Mouse (Mus musculus) adrenal gland, adult 2 months (tissue): ENCODE results near the gene Galnt14. TPM values are rescaled to one million over a fixed set of nuclear protein-coding genes. Genes with fewer than 3 reads are reported as not detected.

Experiments
- DNase-seq: peaks from one replicate; pipeline ENCODE4 v3.0.0; 2021
- polyA plus RNA-seq: library from polyadenylated mRNA; depleted of rRNA; stranded (reverse); fragments of >200 nt; gene quantifications from 2 replicates; pipeline ENCODE4 v1.2.3, GENCODE M21; 2012
- total RNA-seq, 2 experiments: library from RNA; stranded (reverse); gene quantifications; 2 replicates each; pipeline ENCODE4 v1.2.3; 2021

The Galnt14 gene
- total and polyA plus RNA-seq, 3 experiments: 1.4 to 1.9 (median 1.8) TPM

DNA sequence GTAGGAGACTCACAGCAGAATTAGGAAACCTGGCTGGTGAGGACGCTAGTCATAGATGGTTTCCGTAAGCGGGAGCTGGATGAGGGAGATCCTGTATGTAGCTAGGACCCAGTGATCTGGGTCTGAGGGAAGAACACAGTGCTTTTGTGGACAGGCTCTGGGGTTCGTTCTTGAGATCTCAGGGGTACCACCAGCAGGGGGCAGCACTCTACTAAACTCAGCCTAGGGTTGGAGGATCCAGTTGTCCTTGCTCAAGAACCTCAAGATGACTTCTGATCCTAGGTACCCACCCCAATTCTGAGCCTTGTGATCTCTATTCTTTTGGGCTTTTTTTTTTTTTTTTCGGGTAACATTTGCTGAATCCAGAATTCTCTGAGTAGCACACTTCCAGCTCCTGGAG, 137.8 kb downstream of the Galnt14 start:
- peak; percentile 63 for DNase-seq

DNA sequence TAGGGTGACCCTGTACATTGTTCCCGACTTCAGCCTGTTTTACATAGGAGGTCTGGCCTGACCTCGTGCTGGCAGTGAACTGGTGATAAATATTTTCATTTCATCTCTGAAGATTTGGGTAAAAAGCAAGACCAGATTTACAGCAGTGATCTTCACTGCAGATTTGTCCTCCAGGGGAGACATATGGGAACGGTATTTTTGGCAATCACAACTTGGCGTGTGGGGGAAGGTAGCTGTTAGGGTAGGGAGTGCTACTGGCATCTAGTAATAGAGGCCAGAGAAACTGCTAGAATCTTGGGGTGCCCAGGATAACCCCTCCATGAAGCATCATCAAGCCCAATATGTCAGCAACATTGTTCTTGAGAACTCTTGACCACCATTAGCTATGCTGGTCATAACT, 138.3 kb downstream of the Galnt14 start:
- no peak for DNase-seq

DNA sequence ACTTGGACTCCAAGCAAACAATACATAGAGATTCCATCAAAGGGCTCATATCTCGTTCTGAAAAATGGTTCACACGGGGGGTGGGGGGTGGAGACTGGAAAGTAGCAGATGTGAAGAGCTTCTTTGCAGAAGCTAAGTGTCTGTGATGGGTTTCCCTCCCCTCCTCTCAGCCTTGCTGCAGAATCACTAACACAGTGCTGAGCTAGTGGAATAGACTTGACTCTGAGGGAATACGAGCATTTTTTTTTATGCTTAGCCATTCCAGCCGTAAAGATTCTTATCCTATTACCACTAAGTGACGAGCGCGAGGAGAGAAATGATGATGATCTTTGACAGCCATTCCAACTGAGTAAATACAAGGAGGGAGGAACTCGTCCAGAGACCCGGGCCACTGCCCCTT, 142.0 kb downstream of the Galnt14 start:
- no peak for DNase-seq

DNA sequence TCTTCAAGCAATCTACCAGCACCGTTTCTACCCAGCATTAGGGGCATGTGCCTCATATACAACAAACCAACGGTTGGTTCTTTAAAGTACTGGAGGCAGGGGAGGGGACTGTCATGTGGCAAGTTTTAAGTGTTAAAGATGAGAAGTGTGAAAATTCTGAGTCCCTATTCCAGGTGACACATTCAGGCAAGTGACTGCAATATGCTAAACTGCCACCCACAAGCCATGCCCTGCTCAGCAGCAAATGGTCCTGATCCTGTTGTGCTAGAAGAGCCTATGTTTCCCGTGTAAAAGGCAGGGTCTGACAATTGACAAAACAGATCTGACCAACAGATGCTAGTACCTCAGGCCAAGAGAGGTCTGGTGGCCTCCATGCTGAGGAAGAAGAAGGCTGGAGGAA, 149.1 kb downstream of the Galnt14 start:
- DNase-seq: no peak

DNA sequence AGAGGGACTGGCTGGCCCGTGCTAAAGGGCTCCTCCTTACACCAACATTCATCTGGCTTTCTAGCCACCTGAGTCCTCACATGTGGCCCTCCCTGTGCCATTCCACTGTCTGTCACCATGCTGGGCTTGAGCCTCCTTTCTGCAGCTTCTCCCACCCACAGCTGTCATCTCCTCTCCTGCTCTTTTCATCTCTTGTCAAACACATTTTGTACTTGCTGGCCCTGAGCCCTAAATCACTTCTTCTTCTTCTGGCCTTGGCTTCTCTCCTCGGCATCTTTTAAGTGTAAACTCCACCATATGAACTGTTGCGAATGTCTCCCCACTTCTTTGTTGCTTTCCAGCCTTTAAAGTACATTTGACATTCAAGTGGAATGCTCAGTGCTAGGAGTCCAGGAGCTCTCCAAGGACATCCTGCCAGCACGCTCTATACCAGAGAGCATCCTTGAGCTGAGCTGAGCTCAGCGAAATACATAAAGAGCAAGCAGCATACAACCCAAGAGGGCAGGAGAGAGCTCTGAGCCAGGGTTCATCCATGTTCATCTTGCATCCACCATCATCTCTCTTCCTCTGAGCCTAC, 150.0 kb downstream of the Galnt14 start:
- DNase-seq: no peak

DNA sequence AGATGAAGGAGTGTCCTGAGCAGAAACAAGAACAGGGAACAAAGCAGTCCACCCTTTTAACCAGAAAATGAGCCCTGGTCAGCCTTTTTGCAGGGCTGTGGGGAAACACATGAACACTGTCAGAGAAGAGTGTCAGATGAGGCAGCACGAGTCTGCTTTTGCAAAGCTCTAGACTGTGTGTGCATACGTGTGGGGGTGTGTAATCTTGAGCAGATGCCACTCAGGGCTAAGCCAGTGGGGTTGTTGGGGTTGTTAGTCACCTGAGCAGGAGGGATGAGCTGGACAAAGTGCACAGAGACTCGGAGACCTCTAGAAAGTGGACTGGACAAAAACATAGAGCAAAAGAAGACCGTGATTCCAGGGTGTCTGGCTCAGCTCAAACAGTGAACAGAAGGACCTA, 150.8 kb downstream of the Galnt14 start:
- no peak for DNase-seq

DNA sequence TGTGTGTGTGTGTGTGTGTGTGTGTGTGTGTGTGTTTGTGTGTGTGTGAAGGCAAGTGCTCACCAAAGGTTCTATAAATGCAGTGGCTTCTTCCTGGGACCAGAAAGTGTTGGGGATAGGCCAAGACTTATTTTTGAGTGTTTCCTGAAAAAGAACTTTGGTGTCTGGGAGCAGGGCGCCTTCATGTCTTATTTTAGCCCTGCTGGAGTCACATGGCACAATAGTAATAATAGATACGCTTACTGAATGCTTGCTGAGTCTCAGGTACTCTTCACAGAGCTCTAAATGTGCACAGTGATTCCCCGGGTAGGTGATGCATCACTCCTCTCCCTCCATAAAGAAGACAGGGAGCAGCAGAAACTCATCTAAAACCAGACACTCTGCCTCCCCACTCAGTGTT, 153.2 kb downstream of the Galnt14 start:
- DNase-seq: no peak

DNA sequence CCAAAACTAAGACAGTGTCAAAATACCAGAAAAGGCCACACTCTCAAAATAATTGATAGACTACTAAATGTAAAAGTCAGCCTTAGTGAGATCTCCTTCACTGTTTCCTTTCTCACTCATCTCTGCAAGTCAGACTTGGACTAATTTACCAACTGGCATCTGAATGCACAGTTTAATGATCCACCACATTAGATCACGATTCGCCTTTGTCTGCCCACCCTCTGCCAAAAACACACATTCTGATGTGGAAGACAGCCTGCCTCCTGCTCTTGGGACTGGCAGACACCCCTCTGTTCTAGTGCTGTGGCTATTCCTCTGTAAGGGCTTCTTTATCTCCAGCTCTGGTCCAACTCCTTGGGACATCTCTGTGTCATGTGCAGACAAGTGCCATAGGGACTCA, 153.8 kb downstream of the Galnt14 start:
- no peak for DNase-seq

DNA sequence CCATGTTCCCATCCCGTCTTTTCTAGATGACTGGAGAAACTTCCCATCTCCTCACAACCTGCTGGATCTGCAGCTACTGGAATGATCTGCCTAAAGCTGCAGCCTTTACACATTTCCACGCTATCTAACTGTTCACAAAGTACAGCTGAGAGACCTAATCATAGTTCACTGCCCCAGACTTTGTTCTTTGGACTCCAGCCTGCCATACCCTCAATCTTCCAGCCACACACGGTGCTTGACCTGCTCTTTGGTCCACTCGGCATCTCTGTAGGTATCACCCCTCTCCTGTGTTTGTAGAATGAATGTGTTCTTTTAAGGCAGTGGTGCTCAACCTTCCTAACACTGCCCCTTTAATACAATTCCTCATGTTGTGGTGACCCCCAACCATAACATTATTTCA, 155.6 kb downstream of the Galnt14 start:
- DNase-seq: no peak

DNA sequence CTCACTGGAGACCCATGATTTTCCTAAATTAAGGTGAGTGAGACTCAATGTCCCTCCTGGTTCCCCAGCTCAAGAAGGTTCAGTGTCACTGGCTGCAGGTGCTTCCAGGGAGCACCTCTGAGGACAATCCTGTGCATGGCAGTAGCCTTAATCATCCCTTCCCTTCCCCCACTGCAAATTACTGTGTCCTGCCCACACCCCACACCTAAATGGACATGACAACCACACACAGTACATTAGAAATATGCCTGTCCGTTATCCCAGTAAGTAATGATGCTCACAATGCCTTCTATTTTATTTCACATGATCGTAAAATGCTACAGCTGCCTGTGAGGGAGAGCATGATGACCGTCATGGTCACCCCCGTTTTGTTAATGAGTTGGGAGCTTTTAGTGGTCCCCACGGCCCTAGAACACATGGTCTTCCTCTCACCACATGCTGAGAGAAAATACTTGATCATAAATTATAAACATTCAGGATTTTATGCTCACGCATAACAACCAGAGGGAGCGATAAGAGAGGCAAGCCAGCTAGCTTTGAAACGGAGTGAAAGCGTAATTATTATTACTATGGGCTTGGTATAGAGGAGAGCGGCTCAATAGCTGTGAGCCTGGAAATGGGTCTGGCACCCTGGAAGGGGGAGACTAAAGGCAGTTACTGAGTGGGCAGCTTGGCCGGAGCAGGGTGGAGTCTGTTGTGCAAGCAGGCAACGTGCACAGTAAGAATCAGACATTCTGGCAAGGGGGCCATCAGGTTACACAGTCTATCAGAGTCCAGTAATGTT, 161.3 kb downstream of the Galnt14 start:
- no peak for DNase-seq

DNA sequence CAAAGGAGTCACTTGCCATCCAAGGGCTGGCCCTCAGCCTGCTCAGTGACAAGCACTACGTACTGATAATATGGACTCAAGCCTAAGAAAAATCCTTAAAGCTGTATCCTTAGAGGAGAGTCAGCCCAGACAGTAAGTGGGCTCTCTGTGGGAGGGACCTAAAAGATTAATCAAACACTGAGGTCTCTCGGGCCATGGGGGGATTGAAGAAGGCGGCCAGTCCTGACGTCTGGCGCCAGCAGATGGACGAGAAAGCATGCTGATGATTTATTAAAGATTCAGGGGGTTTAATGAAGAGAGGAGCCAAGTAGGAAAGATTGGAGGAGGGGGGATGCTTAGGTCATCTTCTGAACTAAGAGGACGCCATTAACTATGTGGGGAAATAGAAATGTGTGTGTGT, 162.1 kb downstream of the Galnt14 start:
- DNase-seq: no peak

DNA sequence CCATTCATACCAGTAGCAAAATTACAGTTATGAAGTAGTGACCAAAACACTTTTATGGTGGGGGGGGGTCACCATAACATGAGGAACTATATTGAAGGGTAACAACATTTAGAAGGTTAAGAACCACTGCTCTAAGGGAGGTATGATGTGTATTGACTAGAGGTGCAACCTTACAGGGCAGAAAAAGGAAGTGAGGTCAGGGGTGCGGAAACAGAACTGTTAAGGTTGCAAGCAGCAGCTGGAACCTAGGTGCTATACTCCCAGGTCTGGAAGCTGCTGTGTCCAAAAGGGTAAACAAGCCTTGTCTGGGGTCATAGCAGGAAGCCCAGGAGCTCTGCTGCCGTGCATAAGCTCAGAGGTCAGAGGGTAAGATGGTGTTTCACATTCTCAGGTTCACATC, 162.8 kb downstream of the Galnt14 start:
- DNase-seq: no peak

DNA sequence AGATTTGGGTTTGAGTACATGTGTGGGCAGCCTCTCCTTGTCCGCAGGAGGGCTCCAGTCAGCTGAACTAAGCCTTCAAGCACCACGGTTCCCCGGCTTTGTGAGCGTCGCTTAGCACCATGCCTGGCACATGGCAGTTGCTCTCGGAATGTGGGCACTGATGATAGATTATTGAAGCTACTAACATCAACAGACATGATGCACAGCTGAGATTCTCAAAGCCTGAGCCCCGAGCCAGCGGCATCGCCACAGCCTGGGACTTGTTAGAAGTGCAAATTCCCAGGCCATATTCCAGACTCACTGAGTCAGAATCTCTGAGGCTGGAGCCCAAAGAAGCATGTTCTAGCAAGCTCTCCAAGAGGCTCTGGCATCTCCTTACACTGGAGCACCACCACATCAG, 168.3 kb downstream of the Galnt14 start:
- no peak for DNase-seq

DNA sequence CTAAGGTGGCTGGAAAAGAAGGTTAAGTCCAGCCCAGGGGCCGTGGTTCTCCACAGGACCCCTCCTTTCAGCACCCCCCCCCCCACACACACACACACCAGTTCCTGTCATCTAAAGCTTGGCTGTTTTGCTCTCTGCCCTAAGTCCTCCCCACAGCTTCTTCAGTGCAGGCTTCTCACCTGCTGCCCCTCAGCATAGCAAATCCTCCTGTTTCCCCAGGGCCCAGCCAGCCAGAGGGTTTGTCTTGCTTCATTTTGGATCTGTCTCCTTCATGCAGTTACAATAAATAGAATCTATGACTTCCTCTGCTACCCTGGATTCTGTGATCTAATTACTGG, 169.1 kb downstream of the Galnt14 start:
- DNase-seq: no peak

DNA sequence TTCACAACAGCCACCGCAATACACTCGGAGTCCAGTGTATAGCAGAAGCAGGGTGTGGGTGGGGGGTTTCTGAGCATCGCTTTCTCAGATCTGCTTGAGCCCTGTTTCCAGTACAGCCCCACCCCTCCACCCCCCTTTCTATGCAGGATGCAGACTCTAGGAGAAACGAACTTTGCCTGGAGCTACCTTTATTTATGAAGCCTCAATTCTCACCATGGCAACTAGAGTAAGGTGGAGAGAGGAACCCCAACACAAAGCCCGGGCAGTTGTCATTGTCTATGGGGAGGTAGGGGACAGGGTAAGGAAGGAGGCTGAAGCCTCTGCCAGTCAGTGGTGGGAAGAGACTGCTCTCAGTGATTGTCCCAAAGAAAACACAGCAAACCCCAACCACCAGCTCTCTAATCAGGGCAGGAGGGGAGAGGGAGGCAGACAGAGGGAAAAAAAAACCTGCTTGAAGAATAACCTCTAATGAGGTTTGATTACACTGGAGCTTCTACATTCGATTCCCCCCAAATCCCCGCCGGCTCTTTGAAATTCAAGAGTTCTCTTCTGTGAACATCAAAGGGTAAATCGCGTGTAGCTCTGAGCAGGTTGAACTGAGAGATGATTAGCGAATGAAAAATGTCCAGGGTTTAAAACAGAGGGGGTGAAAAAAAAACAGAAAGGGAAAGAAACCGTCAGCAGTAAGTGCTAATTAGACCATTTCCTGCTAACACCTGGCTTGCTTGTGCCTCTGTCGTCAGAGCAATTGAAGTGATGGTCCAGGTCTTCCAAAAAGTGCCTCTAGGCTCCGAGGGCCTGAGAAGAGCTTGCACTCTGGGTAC, 169.6 kb downstream of the Galnt14 start:
- no peak for DNase-seq

DNA sequence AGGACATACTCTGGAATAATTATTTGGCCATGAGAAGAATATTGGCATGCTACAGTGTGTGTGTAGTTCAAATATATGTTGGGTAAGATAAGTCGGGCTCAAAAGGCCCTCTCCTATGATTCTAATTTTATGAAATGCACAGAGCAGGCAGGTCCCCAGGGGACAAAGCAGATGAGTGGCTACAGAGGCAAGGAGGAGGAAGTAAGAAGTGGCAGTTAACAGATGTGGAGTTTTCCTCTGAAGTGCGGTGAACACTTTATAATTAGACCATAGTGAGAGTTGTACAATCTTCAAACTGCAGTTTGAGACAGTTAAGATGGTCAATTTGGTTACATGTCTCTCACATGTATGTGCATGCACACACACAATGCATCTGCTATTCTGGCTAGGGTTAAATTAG, 178.4 kb downstream of the Galnt14 start:
- no peak for DNase-seq

DNA sequence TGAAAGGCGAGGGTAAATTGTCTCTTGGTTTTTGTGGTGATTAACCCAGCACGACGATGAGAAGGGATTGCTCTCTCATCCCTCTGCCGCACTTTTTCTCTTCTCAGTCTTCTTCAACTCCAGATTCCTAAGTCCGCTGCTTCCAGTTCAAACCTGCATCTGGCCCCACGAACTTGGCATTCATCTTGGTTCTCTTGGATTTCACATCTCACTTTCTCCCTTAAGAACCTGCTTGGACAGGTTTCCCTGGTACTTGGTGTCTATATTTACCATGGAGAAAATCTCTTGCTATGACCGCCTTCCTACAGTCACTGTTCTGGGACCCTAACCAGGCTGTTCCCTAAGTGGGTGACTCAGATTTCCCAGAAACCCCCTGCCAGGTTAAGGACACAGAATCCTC, 188.1 kb downstream of the Galnt14 start:
- DNase-seq: no peak

DNA sequence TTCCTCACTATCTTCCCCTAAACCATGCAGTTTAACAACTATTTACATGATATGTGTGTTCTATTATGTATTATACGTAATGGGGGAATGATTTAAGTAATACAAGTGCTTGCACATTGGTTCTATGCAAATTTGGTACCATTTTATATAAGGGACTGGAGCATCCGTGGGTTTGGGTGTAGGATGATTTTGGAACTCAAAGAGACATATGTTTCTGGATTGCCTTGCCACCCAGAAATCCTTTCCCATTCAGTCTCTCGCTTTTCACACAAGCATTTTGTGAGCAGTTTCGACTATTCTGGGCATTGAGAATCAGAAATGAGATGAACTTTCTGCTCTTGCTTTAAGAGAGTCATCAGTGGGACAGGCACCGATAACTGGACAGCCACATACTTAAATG, 190.9 kb downstream of the Galnt14 start:
- DNase-seq: no peak

DNA sequence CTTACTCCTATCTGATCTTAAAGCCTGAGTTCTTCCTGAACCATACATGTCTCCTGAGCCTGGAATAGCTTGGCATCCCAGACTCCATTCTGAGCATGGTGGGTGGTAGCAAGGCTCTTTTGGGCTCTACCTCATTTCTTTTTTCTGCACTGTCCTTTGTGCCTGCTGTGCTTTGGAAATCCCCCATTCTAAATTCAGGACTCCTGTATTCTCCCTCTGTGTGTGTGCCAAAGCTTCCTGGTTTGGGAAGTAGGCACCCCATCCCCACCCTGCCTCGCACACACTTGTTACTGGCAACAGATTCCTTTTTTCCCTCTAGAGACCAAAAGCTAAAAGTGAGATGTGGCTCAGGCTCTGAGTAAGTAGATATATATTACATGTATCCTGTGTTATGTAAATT, 191.9 kb downstream of the Galnt14 start:
- DNase-seq: no peak

DNA sequence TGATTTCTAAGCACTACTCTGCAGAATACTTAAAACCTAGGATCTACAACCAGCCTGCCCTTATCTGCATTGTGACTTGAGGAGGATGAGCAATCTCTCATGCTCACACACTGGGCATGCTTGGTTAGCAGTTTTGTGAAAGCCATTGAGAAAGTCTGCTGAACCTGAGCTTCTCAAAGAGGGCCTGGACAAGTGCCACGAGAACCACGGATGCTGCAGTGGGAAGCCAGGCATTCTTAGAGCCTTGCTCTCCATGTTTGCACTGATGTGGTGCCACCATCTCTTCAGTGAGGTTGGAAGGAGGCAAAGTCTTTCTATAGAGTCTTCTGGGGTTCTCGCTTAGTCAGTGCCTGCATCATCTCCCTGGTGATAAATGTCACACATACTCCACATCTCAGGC, 194.7 kb downstream of the Galnt14 start:
- DNase-seq: no peak

DNA sequence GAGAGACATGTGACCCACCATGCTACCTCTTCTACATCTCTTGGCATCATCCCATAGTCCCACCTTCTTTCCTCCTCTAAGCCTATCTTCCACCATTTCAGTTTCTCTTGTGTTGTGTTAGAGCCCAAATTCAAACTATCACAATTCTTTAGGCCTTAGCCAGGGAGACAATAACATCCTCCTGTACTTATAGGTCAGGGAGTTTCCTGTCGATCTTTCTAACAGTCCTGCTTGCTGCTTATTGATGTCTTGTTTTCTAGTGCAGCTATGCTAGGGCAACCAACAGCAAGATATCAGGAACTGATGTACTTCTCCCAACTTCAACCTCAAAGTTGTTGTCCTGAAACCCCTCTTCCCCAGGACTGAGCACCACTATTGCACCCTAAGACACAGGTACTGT, 195.4 kb downstream of the Galnt14 start:
- no peak for DNase-seq

DNA sequence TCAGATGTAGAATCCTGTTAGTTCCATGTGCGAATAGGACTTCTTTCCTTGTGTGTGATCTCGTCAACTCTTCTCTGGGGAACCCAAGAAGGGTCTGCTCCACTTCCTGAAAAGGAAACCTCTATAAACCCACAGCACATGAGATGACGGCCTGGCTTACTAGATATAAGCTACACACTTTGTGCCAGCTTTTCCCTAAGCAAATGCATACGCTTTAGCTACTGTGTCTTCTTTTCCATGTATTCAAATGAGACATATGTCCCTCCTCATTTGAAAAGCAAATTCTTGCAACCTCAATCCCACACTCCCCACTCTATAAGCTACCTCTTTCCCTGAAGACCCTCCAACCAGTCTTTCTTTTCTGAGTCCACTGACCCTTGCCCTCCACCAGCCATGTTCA, 196.0 kb downstream of the Galnt14 start:
- DNase-seq: no peak

DNA sequence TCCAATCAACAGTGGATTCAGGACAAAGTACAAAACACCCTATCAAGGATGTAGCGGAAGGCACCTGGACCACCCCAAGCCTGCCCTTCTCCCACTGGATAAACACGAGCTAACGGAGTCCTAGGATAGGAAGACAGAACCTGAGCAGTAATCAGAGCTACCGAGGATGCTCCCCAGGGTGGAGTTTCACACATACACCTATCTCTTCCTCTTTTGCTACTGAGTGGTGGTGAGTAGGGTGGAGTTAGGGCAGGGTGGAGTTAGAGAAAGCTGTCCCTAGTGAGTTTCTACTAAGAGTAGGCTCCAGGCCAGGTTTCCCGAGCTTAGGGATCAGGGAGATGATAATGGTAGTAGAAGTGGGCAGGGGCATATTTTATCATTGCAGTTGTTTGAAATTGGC, 197.4 kb downstream of the Galnt14 start:
- no peak for DNase-seq
